Mouse (Mus musculus) neural tube, embryonic 12.5 days (tissue): ENCODE measurements around the gene Nip7. TPM values are rescaled to one million over a fixed set of nuclear protein-coding genes. Genes with fewer than 3 reads are reported as not detected.
A peak's percentile ranks its signal among the peaks of the same experiment; 100 is the strongest.

Experiments used
- ATAC-seq: fragments of 200-750 bp; cut with Nextera tagmentation; 2 replicates; pipeline ENCODE4 v1.8.0; 2017; ENCODE audit warnings: low read depth, mild to moderate bottlenecking, moderate TSS enrichment, moderate library complexity; ENCODE audit not compliant: low FRiP score
- H3K27ac ChIP-seq: fragments of 300-500 bp; sonication (generic); 2 replicates; pipeline ENCODE4 v1.5.1; 2016
- H3K27me3 ChIP-seq: fragments of 300-500 bp; sonication (generic); replicated peaks from 2 replicates; pipeline ENCODE4 v1.6.1; 2016; ENCODE audit warnings: mild to moderate bottlenecking
- H3K36me3 ChIP-seq: fragments of 300-500 bp; sonication (generic); 2 replicates; pipeline ENCODE4 v1.6.1; 2016; ENCODE audit warnings: mild to moderate bottlenecking
- H3K4me1 ChIP-seq: fragments of 300-500 bp; sonication (generic); 2 replicates; pipeline ENCODE4 v1.6.1; 2016
- H3K4me2 ChIP-seq: fragments of 300-500 bp; sonication (generic); replicated peaks from 2 replicates; pipeline ENCODE4 v1.6.1; 2016; ENCODE audit warnings: mild to moderate bottlenecking
- H3K4me3 ChIP-seq: fragments of 300-500 bp; sonication (generic); 2 replicates; pipeline ENCODE4 v1.5.1; 2016
- H3K9ac ChIP-seq: fragments of 300-500 bp; sonication (generic); 2 replicates; pipeline ENCODE4 v1.6.1; 2016; ENCODE audit warnings: mild to moderate bottlenecking
- H3K9me3 ChIP-seq: fragments of 300-500 bp; sonication (generic); 2 replicates; pipeline ENCODE4 v1.6.1; 2016; ENCODE audit warnings: mild to moderate bottlenecking
- WGBS: fragments of 180-500 bp; shearing (Covaris S2); methylation state at CpG from one replicate; pipeline ENCODE4 v1.1.7; 2016; 5-methylcytosine and 5-hydroxymethylcytosine counted together
- polyA plus RNA-seq: library from polyadenylated mRNA; unstranded; fragments of >200 nt; fragmentation: Nextera tagmentation; extraction: Ambion mirVana; gene quantifications from 2 replicates; pipeline ENCODE4 v1.2.1, GENCODE M21; 2016

Gene Nip7
- polyA plus RNA-seq, 1 experiment from 2014 or later: 67.4 TPM

DNA sequence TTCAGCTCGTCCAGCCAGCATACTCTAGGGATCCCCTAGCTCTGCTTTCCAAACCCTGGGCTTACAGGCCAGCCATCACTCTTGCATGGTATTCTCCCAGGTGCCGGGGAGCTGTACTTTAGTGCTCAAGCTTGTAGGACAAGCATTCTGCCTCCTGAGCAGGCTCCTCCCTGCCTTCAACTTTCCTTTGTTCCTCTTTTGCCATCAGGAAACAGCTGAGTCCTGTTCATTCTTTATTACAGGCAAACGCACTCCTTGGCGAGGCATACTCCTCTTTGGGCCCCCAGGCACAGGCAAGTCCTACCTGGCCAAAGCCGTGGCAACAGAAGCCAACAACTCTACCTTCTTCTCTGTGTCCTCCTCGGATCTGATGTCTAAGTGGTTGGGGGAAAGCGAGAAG is 16.0 kb upstream of the Nip7 start:
- no peak overlapping the region for H3K4me2 ChIP-seq
- H3K27me3 ChIP-seq: no peaks in the 10 kb centered on the region
- no peak overlapping the region for H3K9ac ChIP-seq
- H3K4me1 ChIP-seq: no peaks in the 10 kb centered on the region
- H3K9me3 ChIP-seq: no peaks in the 10 kb centered on the region
- ATAC-seq: no peak
- no peak overlapping the region for H3K27ac ChIP-seq
- H3K36me3 ChIP-seq: peaks cover 86% of the 10 kb centered on the region
- no peak overlapping the region for H3K4me3 ChIP-seq
- WGBS: 85% methylated on average over 7 of the region's 7 CpGs

DNA sequence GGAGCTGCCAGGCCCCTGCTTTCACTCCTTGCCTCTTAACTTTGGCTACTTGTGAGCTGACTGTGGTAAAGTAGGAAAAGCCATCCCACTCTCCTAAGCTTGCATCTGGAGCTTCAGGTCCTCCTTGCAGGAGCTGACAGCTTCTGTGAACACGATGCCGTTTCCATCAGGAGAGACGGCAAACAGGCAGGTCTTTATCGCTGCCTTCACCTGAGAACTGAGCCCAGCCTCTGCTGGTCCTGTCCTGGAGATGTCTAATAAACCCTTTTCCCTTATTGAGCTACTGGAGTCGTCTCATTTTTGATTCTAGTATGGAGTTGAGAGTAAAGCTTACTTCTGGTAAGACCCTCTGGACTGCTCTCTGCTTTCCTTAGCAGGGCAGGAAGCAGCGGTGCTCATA is 11.2 kb upstream of the Nip7 start:
- no peaks in the 10 kb centered on the region for H3K27me3 ChIP-seq
- no peak for ATAC-seq
- no peak overlapping the region for H3K4me3 ChIP-seq
- WGBS: 94% methylated on average over 6 of the region's 6 CpGs
- no peaks in the 10 kb centered on the region for H3K9me3 ChIP-seq
- H3K36me3 ChIP-seq: peaks cover 83% of the 10 kb centered on the region
- no peak overlapping the region for H3K27ac ChIP-seq
- H3K4me2 ChIP-seq: no peak overlapping the region
- H3K4me1 ChIP-seq: peaks cover 18% of the 10 kb centered on the region
- no peak overlapping the region for H3K9ac ChIP-seq

DNA sequence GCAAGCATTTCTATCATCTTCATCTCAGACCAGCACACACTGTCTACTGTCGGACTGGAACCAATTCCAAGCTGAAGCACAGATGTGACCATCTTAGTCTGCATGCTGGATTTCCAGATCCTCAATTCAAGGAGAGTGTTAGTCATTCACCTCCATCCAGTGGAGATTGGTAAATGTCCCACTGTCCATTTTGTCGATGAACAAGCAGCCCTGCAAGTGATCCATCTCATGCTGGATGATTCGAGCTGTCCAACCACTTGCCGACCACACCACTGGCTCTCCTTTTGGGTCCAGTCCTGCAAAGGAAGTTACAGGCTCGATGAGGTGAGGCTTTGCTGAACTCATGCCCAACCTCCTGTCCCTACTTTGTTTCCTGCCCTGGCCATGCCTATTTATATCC is 9.7 kb upstream of the Nip7 start:
- Histone ChIP-seq H3K27ac (no peak overlapping the region), H3K9me3 (no peaks in the 10 kb centered on the region), H3K4me2 (peak overlapping the region; percentile 94; the same call in 1 of the 2 replicates), H3K4me3 (no peak overlapping the region), H3K36me3 (peaks cover 83% of the 10 kb centered on the region), H3K9ac (no peak overlapping the region), H3K4me1 (peaks cover 18% of the 10 kb centered on the region), H3K27me3 (no peaks in the 10 kb centered on the region)
- ATAC-seq: no peak
- 90% methylated on average over 5 of the region's 5 CpGs for WGBS

DNA sequence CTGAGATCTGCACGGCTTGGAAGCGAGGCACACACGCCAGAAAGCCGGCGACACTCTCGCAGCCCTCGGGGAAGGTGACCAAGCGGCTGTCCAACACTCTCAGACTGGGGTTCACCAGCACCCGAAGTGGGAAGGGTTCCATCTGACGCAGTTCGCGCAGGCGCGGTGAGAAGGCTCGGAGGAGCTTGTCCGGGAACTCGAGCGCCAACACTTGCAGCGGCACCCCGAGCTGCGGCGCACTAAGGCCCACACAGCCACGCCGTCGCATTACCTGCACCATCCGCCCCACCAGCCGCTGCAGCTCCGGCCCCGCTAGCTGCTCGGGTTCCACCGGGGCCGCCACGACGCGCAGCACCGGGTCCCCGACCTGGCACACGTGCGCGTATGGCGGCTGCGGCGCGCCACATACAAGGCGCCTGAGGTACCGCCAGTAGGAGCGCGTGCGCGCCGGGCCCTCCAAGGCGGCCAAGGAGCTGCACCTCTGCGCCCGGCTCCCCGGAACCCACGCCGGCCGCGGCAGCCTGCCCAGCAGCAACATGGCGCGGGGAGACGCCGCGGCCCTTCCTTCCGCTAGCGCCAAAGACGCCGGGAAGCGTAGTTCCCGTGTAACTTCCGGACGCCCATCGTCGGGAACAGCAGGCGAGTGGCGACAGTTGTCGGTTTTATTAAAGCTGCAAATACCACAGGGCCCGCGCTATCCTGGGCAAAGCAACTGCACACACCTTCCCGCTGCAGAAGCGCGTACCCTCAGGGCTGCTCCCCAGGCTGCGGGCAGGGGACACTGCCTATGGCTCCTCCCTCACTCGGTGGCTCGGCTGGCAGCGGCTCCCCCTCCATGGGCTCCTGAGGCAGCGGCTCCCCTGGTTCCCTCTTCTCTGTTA is 8.4 kb upstream of the Nip7 start, which contains the start of gene Pdf:
Gene Pdf (minus strand): TSS at position 554 of the 881 bp plus-strand sequence.
- Histone ChIP-seq H3K36me3 (peaks cover 83% of the 10 kb centered on the region), H3K4me3 (peak within 1 kb of the TSS; percentile 82), H3K4me2 (peak within 1 kb of the TSS; percentile 94), H3K27ac (peak within 1 kb of the TSS; percentile 46), H3K9me3 (no peaks in the 10 kb centered on the region), H3K4me1 (peaks cover 18% of the 10 kb centered on the region), H3K9ac (peak within 1 kb of the TSS; percentile 88), H3K27me3 (no peaks in the 10 kb centered on the region)
- WGBS: under 1% methylated on average over 87 of the region's 87 CpGs
- peak; percentile 82 for ATAC-seq

DNA sequence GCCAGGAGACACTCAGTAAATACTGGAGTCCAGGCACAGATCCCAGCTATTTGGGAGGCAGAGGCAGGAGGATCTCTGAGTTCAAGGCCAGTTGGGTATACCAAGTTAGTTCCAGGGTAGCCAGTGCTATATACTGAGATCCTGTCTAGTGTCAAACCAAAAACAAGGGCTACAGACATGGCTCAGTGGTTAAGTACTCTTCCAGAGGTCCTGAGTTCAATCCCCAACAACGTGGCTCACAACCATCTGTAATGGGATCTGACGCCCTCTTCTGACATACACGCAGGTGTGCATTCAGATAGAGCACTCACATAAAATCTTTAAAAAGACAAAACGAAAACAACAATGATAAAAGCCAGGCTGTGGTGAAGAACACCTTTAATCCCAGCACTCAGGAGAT is 7.2 kb upstream of the Nip7 start:
- peaks cover 79% of the 10 kb centered on the region for H3K36me3 ChIP-seq
- peaks cover 18% of the 10 kb centered on the region for H3K4me1 ChIP-seq
- H3K27ac ChIP-seq: no peak overlapping the region
- no peak overlapping the region for H3K9ac ChIP-seq
- no peaks in the 10 kb centered on the region for H3K27me3 ChIP-seq
- ATAC-seq: no peak
- peak overlapping the region; percentile 94 for H3K4me2 ChIP-seq
- no peaks in the 10 kb centered on the region for H3K9me3 ChIP-seq
- 96% methylated on average over 4 of the region's 4 CpGs for WGBS
- H3K4me3 ChIP-seq: 0 out of 2 replicates have a peak overlapping the region, but pooled peaks have one; percentile 82

DNA sequence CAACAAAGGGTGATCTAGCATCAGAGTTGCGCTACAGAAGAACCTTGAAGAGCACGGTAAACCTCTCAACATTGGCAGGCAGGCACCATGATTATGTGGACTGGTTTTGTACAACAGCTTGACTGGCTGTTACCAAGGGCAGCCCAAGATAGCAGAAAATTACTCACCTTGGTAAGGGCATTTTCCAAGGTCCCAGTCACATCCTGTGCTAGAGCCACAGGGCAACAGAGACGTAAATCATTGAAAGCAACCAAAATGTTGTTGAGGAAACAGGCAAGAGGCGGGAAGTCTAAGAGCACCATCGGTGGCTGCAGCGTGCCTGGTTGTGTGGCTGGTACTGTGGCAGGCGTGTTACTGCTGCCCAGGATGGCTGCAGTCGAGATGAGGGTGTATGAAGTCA is 4.6 kb upstream of the Nip7 start:
- no peak for ATAC-seq
- no peak overlapping the region for H3K27ac ChIP-seq
- H3K9ac ChIP-seq: no peak overlapping the region
- peaks cover 25% of the 10 kb centered on the region for H3K4me1 ChIP-seq
- H3K4me2 ChIP-seq: no peak overlapping the region
- H3K36me3 ChIP-seq: peaks cover 53% of the 10 kb centered on the region
- H3K9me3 ChIP-seq: no peaks in the 10 kb centered on the region
- H3K27me3 ChIP-seq: no peaks in the 10 kb centered on the region
- WGBS: 97% methylated on average over 8 of the region's 8 CpGs
- H3K4me3 ChIP-seq: no peak overlapping the region

DNA sequence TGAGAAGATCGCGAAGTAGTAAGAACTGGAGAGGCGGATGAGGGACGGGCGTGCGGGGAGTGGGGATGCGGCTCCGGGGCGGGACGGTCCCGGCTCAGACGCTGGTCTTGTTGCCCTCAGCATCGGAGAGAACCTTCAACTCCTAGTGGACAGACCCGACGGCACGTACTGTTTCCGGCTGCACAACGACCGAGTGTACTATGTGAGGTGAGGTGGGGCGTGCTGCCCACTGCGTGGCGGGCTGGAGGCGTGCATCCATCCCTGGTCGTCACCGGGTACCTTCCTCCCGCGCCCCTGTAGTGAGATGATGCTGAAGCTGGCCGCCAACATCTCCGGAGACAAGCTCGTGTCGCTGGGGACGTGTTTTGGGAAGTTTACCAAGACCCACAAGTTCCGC is 294 bp downstream of the Nip7 start:
- H3K4me1 ChIP-seq: peaks cover 17% of the 10 kb centered on the region
- H3K27ac ChIP-seq: no peak overlapping the region
- peak overlapping the region; percentile 94 for H3K4me2 ChIP-seq
- ATAC-seq: peak; percentile 76
- peaks cover 38% of the 10 kb centered on the region for H3K36me3 ChIP-seq
- WGBS: under 1% methylated on average over 33 of the region's 33 CpGs
- H3K9me3 ChIP-seq: no peaks in the 10 kb centered on the region
- H3K9ac ChIP-seq: peak overlapping the region; percentile 83
- peak overlapping the region; percentile 98 for H3K4me3 ChIP-seq
- H3K27me3 ChIP-seq: no peaks in the 10 kb centered on the region

DNA sequence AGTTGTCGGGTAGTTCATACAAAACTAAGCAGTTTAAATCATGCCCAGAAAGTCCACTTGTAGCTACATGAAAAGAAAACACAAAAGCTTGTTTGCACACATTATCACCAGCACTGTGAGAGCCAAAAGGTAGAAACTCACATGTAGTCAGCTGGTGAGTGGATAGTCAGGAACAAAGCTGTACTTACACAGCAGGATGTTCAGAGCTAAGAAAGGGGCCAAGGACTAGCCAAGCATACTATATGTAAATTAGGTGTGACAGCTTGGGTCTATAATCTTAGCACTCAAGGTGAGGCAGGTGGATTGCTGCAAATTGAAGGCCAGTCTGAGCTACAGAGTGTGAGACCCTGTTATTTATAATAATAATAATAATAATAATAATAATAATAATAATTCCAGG is 5.9 kb downstream of the Nip7 start:
- no peak for ATAC-seq
- 89% methylated on average over 1 of the region's 1 CpGs for WGBS

DNA sequence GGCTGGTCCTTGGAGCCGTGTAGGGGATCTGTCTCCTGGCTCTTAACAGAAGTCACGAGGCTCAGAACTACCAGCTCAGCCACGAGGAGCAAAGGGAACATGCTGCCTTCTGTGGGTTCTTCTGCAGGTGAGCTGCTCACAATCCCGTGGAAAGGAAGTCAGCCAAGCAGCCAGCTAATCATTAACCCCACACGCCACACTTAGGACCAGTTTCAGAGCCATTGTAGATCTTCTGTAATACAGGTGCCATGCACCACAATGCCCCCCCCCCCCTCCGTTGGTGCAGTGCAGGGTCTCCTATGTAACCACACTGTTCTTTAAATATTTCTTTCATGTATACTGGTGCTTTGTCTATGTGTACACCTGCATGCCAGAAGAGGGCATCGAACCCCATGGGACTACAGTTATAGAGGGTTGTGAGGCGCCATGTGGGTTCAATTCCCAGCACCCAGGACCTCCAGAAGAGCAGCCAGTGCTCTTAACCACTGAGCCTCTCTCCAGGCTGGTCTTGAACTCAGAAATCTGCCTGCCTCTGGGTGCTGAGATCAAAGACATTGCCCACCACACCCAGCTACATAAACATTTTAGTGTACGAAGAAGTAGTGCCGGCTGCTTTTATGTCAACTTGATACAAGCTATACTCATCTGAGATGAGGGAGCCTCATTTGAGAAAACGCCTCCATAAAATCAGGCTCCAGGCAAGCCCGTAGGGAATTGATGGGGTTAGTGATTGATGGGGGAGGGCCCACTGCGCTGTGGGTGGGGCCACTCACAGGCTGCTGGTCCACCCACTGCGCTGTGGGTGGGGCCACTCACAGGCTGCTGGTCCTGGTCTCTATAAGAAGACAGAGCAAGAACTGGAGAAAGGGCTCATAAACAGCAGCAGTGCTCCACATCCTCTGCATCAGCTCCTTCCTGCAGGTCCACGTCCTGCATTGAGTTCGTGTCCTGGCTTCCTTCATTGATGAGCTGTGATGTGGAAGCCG is 9.1 kb downstream of the Nip7 start, which contains the start of gene Tmed6:
Gene Tmed6 (minus strand): TSS at position 134 of the 986 bp plus-strand sequence.
- Histone ChIP-seq H3K27me3 (no peaks in the 10 kb centered on the region), H3K4me2 (no peak within 1 kb of the TSS), H3K4me1 (no peaks in the 10 kb centered on the region), H3K9me3 (no peaks in the 10 kb centered on the region), H3K4me3 (no peak within 1 kb of the TSS), H3K27ac (no peak within 1 kb of the TSS), H3K36me3 (peaks cover 18% of the 10 kb centered on the region), H3K9ac (no peak within 1 kb of the TSS)
- no peak for ATAC-seq
- 59% methylated on average over 17 of the region's 17 CpGs for WGBS

More for the DNA sequence above, 5.9 kb downstream of the Nip7 start:
- Histone ChIP-seq H3K4me3 (no peak overlapping the region), H3K9me3 (no peaks in the 10 kb centered on the region), H3K27me3 (no peaks in the 10 kb centered on the region), H3K36me3 (peaks cover 17% of the 10 kb centered on the region), H3K4me2 (no peak overlapping the region), H3K27ac (no peak overlapping the region), H3K4me1 (peaks cover 5% of the 10 kb centered on the region), H3K9ac (no peak overlapping the region)

DNA sequence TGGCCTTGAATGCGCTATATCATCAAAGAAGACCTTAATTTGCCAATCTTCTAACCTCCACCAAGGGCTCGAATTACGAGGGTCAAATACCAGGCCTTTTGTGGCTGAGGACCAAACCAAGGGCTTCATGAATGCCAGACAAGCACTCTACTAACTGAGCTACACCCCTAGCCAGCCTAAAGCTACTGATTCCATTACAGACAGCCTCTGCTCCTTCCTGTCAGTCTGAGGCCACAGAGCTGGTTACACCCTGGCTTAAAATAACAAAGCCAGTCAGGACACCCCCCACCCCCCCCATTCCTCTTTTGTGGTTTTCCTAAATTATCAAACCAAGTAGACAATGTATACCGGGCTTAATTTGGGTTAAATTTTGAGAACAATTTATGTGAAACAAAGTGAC is 17.0 kb downstream of the Nip7 start:
- Histone ChIP-seq H3K36me3 (peaks cover 83% of the 10 kb centered on the region), H3K4me1 (no peaks in the 10 kb centered on the region), H3K4me3 (no peak overlapping the region), H3K27me3 (no peaks in the 10 kb centered on the region), H3K27ac (no peak overlapping the region), H3K9ac (no peak overlapping the region), H3K4me2 (no peak overlapping the region), H3K9me3 (no peaks in the 10 kb centered on the region)
- WGBS: 82% methylated on average over 4 of the region's 4 CpGs
- ATAC-seq: no peak

DNA sequence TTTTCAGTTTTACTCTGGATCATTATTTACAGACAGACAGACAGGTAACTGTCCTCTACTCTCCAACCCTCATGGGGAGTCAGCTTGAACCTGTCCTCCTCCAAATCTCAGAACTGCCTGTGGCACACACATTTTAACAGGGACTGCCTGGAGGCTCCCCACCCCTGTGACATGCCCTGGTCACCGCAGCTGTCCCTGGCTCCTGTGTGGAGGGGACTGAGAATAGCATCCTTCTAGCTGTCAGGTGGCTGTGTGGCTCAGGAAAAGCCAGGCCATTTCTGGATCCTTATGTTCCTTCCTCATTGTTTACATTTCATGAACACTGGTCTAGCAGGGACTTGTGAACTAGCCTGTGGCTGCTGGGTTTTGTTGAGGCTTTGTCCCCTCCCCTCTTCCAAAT is 17.5 kb downstream of the Nip7 start:
- no peak for ATAC-seq
- H3K4me3 ChIP-seq: no peak overlapping the region
- H3K4me1 ChIP-seq: no peaks in the 10 kb centered on the region
- no peaks in the 10 kb centered on the region for H3K9me3 ChIP-seq
- peaks cover 84% of the 10 kb centered on the region for H3K36me3 ChIP-seq
- H3K4me2 ChIP-seq: no peak overlapping the region
- WGBS: 88% methylated on average over 1 of the region's 1 CpGs
- no peak overlapping the region for H3K9ac ChIP-seq
- no peak overlapping the region for H3K27ac ChIP-seq
- no peaks in the 10 kb centered on the region for H3K27me3 ChIP-seq
